Mouse (Mus musculus): ENCODE measurements at regions not wholly inside any gene's neighbourhood (a gene's known extent, or its start where the extent isn't known, plus 50 kb on each side); places are given as distances from the start of the nearest gene placed in this dataset.

DNA sequence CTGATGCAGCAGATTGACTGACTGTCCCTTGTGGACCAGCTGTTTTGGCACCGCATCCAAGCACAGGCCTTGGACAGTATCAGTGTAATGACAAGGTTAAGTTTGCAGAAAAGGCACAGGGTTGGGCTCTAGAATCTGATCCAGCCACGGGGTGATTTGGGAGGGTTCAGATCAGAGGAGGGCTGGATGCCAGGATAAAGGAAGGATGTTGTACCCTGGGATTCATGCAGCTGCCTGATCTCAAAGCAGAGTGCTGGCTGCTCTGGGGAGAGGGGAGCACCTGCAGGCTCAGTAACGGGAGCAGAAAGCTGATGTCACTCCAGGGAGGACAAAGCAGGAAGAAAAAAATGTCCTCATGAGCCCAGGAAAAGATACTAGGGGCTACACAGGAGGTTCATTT is 168.0 kb upstream of the Lrig1 start:
- Histone ChIP-seq H3K27me3 (ENCODE audit: control insufficient read depth, insufficient read depth, low read length) (no peaks in the 10 kb centered on the region), H3K9ac (ENCODE audit: low read length) (no peak overlapping the region), H3K27ac (replicated peaks) (no peak overlapping the region), H3K4me1 (replicated peaks; ENCODE audit: control insufficient read depth, insufficient read depth) (no peaks in the 10 kb centered on the region; the same call in 1 of the 2 replicates), H3K4me2 (replicated peaks; ENCODE audit: low read depth) (no peak overlapping the region), H3K9me3 (ENCODE audit: control insufficient read depth, low read length) (no peaks in the 10 kb centered on the region), H3K36me3 (ENCODE audit: control insufficient read depth, insufficient read depth, low read length) (no peaks in the 10 kb centered on the region), H3K4me3 (ENCODE audit: low read depth, low read length) (no peak overlapping the region)
- no peak for ATAC-seq (ENCODE audit: low FRiP score, low TSS enrichment)
- DNase-seq (ENCODE audit: low spot score), result no peak
- WGBS, result 54% methylated on average over 3 of the region's 3 CpGs
- TF ChIP-seq CTCF (IDR thresholded peaks at IDR 0.05; ENCODE audit: low read depth), result no peak
- TF ChIP-seq EP300 (optimal IDR thresholded peaks at IDR 0.05), result no peak

DNA sequence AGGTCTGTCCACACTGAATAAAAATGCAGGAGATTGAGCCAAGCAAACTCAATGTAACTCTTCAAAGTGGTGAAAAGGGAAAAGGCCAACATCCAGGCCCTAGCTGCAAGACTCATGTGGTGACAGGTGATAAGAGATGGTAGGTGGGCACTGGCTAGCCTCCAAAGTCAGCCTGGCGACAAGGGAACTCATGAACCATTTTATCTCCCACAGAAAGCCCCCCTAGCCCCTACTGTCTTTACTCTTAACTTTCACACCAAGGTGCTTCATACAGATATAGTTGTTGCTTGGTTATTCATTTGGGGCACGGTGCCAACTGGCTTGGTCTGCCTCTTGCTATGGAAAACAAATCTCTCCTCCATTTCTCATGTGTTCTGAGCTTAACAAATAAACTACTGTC is 165.5 kb upstream of the Lrig1 start:
- no peak overlapping the region for H3K9ac ChIP-seq (ENCODE audit: low read length)
- no peaks in the 10 kb centered on the region; the same call in 1 of the 2 replicates for H3K4me1 ChIP-seq (replicated peaks; ENCODE audit: control insufficient read depth, insufficient read depth)
- WGBS, result 75% methylated on average over 2 of the region's 2 CpGs
- no peaks in the 10 kb centered on the region for H3K27me3 ChIP-seq (ENCODE audit: control insufficient read depth, insufficient read depth, low read length)
- H3K9me3 ChIP-seq (ENCODE audit: control insufficient read depth, low read length), result no peaks in the 10 kb centered on the region
- H3K27ac ChIP-seq (replicated peaks), result no peak overlapping the region
- no peak for TF ChIP-seq CTCF (IDR thresholded peaks at IDR 0.05; ENCODE audit: low read depth)
- no peak overlapping the region for H3K4me3 ChIP-seq (ENCODE audit: low read depth, low read length)
- ATAC-seq (ENCODE audit: low FRiP score, low TSS enrichment) (no peak), DNase-seq (ENCODE audit: low spot score) (no peak)
- H3K36me3 ChIP-seq (ENCODE audit: control insufficient read depth, insufficient read depth, low read length), result no peaks in the 10 kb centered on the region
- no peak overlapping the region for H3K4me2 ChIP-seq (replicated peaks; ENCODE audit: low read depth)

DNA sequence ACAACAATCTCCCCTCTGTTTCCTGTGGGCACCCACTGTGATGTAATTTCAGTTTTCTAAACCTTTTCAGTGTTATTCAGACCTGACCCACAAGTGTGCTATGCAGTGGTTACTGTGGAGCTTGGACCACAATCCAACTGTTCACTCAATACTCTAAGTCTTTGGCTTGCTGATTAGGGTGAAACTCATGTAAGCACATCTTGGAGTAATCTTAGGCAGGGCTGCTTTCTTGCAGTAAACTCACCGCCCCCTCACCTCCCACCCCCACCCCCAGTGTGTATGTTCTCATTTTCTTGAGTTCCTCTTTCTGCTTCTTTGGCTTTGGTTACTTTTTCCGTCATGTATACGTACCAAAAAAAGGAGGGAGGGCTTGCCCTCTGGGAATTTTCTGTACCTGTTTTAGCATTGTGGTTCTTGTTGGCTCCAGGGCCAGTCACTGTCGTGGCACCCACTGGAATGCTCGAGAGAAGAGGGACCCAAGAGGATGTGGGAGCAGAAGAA is 158.2 kb upstream of the Lrig1 start:
- H3K4me1 ChIP-seq (replicated peaks; ENCODE audit: control insufficient read depth, insufficient read depth), result no peaks in the 10 kb centered on the region
- ATAC-seq (ENCODE audit: low FRiP score, low TSS enrichment), result no peak
- no peak for DNase-seq (ENCODE audit: low spot score)
- no peak overlapping the region for H3K9ac ChIP-seq (ENCODE audit: low read length)
- H3K27ac ChIP-seq (replicated peaks), result no peak overlapping the region
- no peaks in the 10 kb centered on the region for H3K36me3 ChIP-seq (ENCODE audit: control insufficient read depth, insufficient read depth, low read length)
- H3K27me3 ChIP-seq (ENCODE audit: control insufficient read depth, insufficient read depth, low read length), result no peaks in the 10 kb centered on the region
- H3K9me3 ChIP-seq (ENCODE audit: control insufficient read depth, low read length), result no peaks in the 10 kb centered on the region
- 59% methylated on average over 5 of the region's 5 CpGs for WGBS
- TF ChIP-seq CTCF (IDR thresholded peaks at IDR 0.05; ENCODE audit: low read depth), result no peak
- no peak for TF ChIP-seq EP300 (optimal IDR thresholded peaks at IDR 0.05)
- no peak overlapping the region for H3K4me3 ChIP-seq (ENCODE audit: low read depth, low read length)
- no peak overlapping the region for H3K4me2 ChIP-seq (replicated peaks; ENCODE audit: low read depth)

DNA sequence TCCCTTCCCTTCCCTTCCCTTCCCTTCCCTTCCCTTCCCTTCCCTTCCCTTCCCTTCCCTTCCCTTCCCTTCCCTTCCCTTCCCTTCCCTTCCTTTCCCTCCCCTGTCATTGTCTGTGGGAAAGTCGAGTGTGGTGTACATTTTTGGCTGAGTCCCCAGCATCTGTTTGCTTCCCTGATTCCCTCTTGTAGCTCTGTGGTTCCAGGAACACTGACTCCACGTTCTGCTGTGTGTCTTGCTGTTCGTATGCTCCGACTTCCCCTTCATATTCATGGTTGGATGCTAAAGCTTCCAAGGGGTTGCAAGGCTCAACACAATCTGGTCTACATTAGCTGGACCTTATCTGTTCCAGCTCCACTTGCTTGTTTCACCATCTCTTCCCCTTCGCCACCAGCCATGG is 150.2 kb upstream of the Lrig1 start:
- no peaks in the 10 kb centered on the region for H3K36me3 ChIP-seq (ENCODE audit: control insufficient read depth, insufficient read depth, low read length)
- DNase-seq (ENCODE audit: low spot score), result no peak
- H3K9me3 ChIP-seq (ENCODE audit: control insufficient read depth, low read length), result no peaks in the 10 kb centered on the region
- no peaks in the 10 kb centered on the region for H3K27me3 ChIP-seq (ENCODE audit: control insufficient read depth, insufficient read depth, low read length)
- H3K4me1 ChIP-seq (replicated peaks; ENCODE audit: control insufficient read depth, insufficient read depth), result no peaks in the 10 kb centered on the region
- ATAC-seq (ENCODE audit: low FRiP score, low TSS enrichment), result no peak
- no peak for TF ChIP-seq EP300 (optimal IDR thresholded peaks at IDR 0.05)
- TF ChIP-seq CTCF (IDR thresholded peaks at IDR 0.05; ENCODE audit: low read depth), result no peak
- 37% methylated on average over 5 of the region's 5 CpGs for WGBS
- no peak overlapping the region for H3K4me2 ChIP-seq (replicated peaks; ENCODE audit: low read depth)
- H3K4me3 ChIP-seq (ENCODE audit: low read depth, low read length), result no peak overlapping the region
- H3K27ac ChIP-seq (replicated peaks), result no peak overlapping the region
- H3K9ac ChIP-seq (ENCODE audit: low read length), result no peak overlapping the region

DNA sequence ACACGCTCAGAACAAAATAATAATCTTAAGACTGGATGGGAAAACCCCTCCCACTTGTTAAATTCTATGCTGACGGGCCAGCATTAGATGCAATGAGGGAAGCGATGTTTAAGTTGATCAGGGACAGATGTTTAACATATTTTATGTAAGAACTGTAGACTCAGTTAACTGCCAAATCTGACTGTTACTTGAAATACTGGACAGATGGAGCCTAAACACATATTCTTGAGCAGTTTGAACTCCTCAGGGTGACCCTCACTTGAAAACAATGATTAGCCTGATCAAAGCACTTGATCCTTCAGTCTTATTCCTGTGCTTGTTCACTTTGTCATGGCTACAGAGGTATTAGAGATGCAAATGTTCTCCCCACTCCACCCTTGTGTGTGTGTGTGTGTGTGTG is 149.6 kb upstream of the Lrig1 start:
- Histone ChIP-seq H3K9ac (ENCODE audit: low read length) (no peak overlapping the region), H3K27me3 (ENCODE audit: control insufficient read depth, insufficient read depth, low read length) (no peaks in the 10 kb centered on the region), H3K36me3 (ENCODE audit: control insufficient read depth, insufficient read depth, low read length) (no peaks in the 10 kb centered on the region), H3K4me1 (replicated peaks; ENCODE audit: control insufficient read depth, insufficient read depth) (no peaks in the 10 kb centered on the region), H3K27ac (replicated peaks) (no peak overlapping the region), H3K4me2 (replicated peaks; ENCODE audit: low read depth) (no peak overlapping the region), H3K4me3 (ENCODE audit: low read depth, low read length) (no peak overlapping the region), H3K9me3 (ENCODE audit: control insufficient read depth, low read length) (no peaks in the 10 kb centered on the region)
- whole genome bisulfite sequencing, result 55% methylated on average over 3 of the region's 3 CpGs
- no peak for TF ChIP-seq CTCF (IDR thresholded peaks at IDR 0.05; ENCODE audit: low read depth)
- TF ChIP-seq EP300 (optimal IDR thresholded peaks at IDR 0.05), result no peak
- no peak for ATAC-seq (ENCODE audit: low FRiP score, low TSS enrichment)
- no peak for DNase-seq (ENCODE audit: low spot score)

DNA sequence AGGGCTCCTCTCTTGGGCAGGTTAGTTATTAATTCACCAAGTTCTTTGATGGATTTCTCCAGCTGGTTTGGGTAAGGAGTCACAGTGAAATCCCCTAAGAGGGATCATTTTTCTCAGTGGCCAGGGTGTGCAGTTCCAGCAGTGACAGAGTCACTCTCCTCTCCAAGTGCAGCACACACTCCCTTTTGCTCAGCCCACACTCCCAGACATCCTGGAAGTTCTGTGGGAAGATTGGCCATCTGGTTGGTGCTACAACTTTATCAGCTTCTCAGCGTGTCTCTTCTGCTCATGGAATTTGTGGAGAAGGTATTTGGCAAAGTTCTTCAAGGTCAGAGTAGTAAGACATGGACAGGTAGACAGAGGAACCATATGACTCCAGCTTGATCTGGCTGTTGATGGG is 148.5 kb upstream of the Lrig1 start:
- 63% methylated on average over 1 of the region's 1 CpGs for WGBS
- no peak overlapping the region for H3K27ac ChIP-seq (replicated peaks)
- H3K36me3 ChIP-seq (ENCODE audit: control insufficient read depth, insufficient read depth, low read length), result no peaks in the 10 kb centered on the region
- H3K4me2 ChIP-seq (replicated peaks; ENCODE audit: low read depth), result no peak overlapping the region
- no peaks in the 10 kb centered on the region for H3K4me1 ChIP-seq (replicated peaks; ENCODE audit: control insufficient read depth, insufficient read depth)
- no peak for ATAC-seq (ENCODE audit: low FRiP score, low TSS enrichment)
- no peak overlapping the region for H3K4me3 ChIP-seq (ENCODE audit: low read depth, low read length)
- TF ChIP-seq CTCF (IDR thresholded peaks at IDR 0.05; ENCODE audit: low read depth) (no peak), EP300 (optimal IDR thresholded peaks at IDR 0.05) (no peak)
- no peak for DNase-seq (ENCODE audit: low spot score)
- H3K9ac ChIP-seq (ENCODE audit: low read length), result no peak overlapping the region
- no peaks in the 10 kb centered on the region for H3K27me3 ChIP-seq (ENCODE audit: control insufficient read depth, insufficient read depth, low read length)
- H3K9me3 ChIP-seq (ENCODE audit: control insufficient read depth, low read length), result no peaks in the 10 kb centered on the region

Data from stomach, postnatal 0 days (tissue).